8 mouse cellular contexts compared by ENCODE assay signal in the genomic region with DNA sequence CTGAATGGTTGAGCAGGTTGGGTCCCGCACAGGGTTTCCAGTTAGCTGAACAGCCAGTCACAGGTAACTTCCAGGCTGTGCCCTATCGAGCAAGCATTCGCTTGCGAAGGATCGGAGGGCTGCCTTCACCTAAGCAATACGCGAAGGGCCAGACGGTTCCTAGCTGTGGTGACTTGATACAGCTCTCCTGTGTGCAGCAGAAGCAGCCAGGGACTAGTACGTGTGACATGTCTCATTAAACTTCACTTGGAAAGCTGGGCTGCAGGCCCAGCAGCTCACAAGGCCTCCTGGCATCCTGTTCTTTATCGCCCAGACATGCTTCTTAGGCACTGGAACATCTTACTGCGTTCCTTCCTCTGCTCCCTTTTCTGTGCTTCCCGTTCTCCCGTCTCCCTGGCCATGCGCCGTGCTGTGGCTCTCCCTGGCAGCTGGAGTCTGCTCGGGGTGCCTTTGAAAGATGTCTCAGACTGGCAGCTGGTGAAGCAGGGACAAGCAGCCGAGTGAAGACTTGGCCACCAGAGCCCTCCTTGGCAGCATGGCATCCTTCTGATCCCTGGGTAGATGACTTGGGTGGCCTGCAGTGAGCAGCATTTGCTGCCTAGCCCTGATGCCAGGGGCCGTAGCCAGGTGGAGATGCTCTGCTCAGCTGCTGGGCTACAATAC. TPM values are rescaled to one million over a fixed set of nuclear protein-coding genes. Genes with fewer than 3 reads are reported as not detected.
DNase-seq lines count a peak whose midpoint lies in the region; ATAC-seq and TF ChIP-seq lines count a peak whose summit lies in the region.

No protein-coding gene starts in this region.

- peaks cover 16% of the 10 kb centered on the region; the same call in 1 of the 2 replicates for H3K4me1 ChIP-seq in lung, adult 2 months (ENCODE audit: control insufficient read depth, insufficient read depth, low read length)
- peaks cover 19% of the 10 kb centered on the region; the same call in 1 of the 2 replicates for H3K4me1 ChIP-seq in forebrain, postnatal 0 days (ENCODE audit: insufficient read depth)

- 62% methylated on average over 18 of the region's 18 CpGs for WGBS in lung, adult 2 months
- 49% methylated on average over 18 of the region's 18 CpGs for WGBS in forebrain, postnatal 0 days

- TF ChIP-seq CTCF in lung, adult 2 months (IDR thresholded peaks at IDR 0.05; ENCODE audit: insufficient read depth, low read length) = no peak
- TF ChIP-seq CTCF in forebrain, postnatal 0 days (IDR thresholded peaks at IDR 0.05; ENCODE audit: low read depth) = no peak

- no peak overlapping the region for H3K4me2 ChIP-seq in forebrain, postnatal 0 days (ENCODE audit: low read depth)

- H3K27me3 ChIP-seq in forebrain, postnatal 0 days (ENCODE audit: insufficient read depth, low read length) = no peaks in the 10 kb centered on the region

- H3K4me3 ChIP-seq in lung, adult 2 months (replicated peaks; ENCODE audit: extremely low read depth, low read depth, low read length) = no peak overlapping the region
- no peak overlapping the region for H3K4me3 ChIP-seq in forebrain, postnatal 0 days (ENCODE audit: low read depth, low read length)

- H3K9me3 ChIP-seq in forebrain, postnatal 0 days (ENCODE audit: low read length) = no peaks in the 10 kb centered on the region

- DNase-seq in gastrocnemius, postnatal 25 days = peak; percentile 19
- no peak for DNase-seq in gastrocnemius, adult 18-20 months (ENCODE audit: low spot score)
- DNase-seq in lung, postnatal 10 days = peak; percentile 51
- no peak for DNase-seq in lung, adult 2 months
- peak; percentile 62 for DNase-seq in forebrain, postnatal 0 days
- peak; percentile 49 for DNase-seq in right cerebral cortex, postnatal 25 days
- no peak for DNase-seq in adrenal gland, postnatal 25 days
- no peak for DNase-seq in thymus, postnatal 25 days

- TF ChIP-seq POLR2A in lung, adult 2 months (IDR thresholded peaks at IDR 0.05; ENCODE audit: borderline replicate concordance, extremely low read depth, low read depth, low read length) = no peak

- H3K9ac ChIP-seq in forebrain, postnatal 0 days = no peak overlapping the region

- no peaks in the 10 kb centered on the region for H3K36me3 ChIP-seq in forebrain, postnatal 0 days (ENCODE audit: insufficient read depth)

- H3K27ac ChIP-seq in forebrain, postnatal 0 days (ENCODE audit: low read depth, low read length) = no peak overlapping the region

- peak; percentile 68 for ATAC-seq in forebrain, postnatal 0 days

RNA-seq across cellular contexts. Expression of a gene that starts 56.1 kb away (rescaled TPM):
- under 1 TPM; 0.18 to 0.38 TPM for total RNA-seq in gastrocnemius, postnatal 25 days (2021)
- total RNA-seq in gastrocnemius, adult 18-20 months (2021) = under 1 TPM; 0.18 to 0.38 TPM
- polyA plus RNA-seq in lung, adult 2 months (2012; rRNA removed) = 11.5 and 16.8 TPM in 2 replicates
- 1.5 and 1.6 TPM in 2 replicates for total RNA-seq in forebrain, postnatal 0 days (2014; rRNA removed)
- 1.9 and 2.0 TPM in 2 replicates for polyA plus RNA-seq in forebrain, postnatal 0 days (2015; fragmentation: Nextera tagmentation; extraction: Ambion mirVana)
- 0.95 and 1.3 TPM in 2 replicates for total RNA-seq in adrenal gland, postnatal 25 days (2021)

RNA-seq across cellular contexts. Expression of a gene that starts 58.6 kb away (rescaled TPM):
- total RNA-seq in gastrocnemius, postnatal 25 days (2021) = 1 to 10 TPM; 1.5 to 2.5 TPM
- 1 to 10 TPM; 1.3 to 1.8 TPM for total RNA-seq in gastrocnemius, adult 18-20 months (2021)
- 143 and 171 TPM in 2 replicates for polyA plus RNA-seq in lung, adult 2 months (2012; rRNA removed)
- total RNA-seq in forebrain, postnatal 0 days (2014; rRNA removed) = 18.8 and 22.8 TPM in 2 replicates
- 30.5 and 33.6 TPM in 2 replicates for polyA plus RNA-seq in forebrain, postnatal 0 days (2015; fragmentation: Nextera tagmentation; extraction: Ambion mirVana)
- total RNA-seq in adrenal gland, postnatal 25 days (2021) = 44.0 and 44.8 TPM in 2 replicates

Comparison
In these comparisons a context has a peak if more than half of its experiments do, and no peak if none do; other contexts are left out.
1. DNase-seq: peak in gastrocnemius, postnatal 25 days (single experiment), lung, postnatal 10 days (single experiment), forebrain, postnatal 0 days (single experiment) and right cerebral cortex, postnatal 25 days (single experiment); none in gastrocnemius, adult 18-20 months (single experiment), lung, adult 2 months (single experiment), adrenal gland, postnatal 25 days (single experiment) and thymus, postnatal 25 days (single experiment).